34 mouse cellular contexts compared by ENCODE assay signal in genomic region chr3:107343971-107344370, GRCm38 (mm10). TPM values are rescaled to one million over a fixed set of nuclear protein-coding genes. Genes with fewer than 3 reads are reported as not detected.
"Had no signal": no experiment of that assay in that cellular context is flagged by ENCODE, and none has a peak within 500 bp of the region (broad histone marks: within the 10 kb centered on the region; RNA-seq: fewer than 3 reads in every experiment).

No protein-coding gene starts in this region.

- H3K27me3 ChIP-seq: liver, embryonic 13.5 days; liver, embryonic 15.5 days; lung, embryonic 15.5 days; midbrain, embryonic 12.5 days; midbrain, embryonic 13.5 days; midbrain, embryonic 15.5 days; neural tube, embryonic 12.5 days had no signal

- DNase-seq: left cerebral cortex, postnatal 4 days; liver; liver, embryonic 13.5 days; liver, postnatal 0 days; lung, adult 18-20 months; lung, adult 2 months; lung, embryonic 14.5 days; lung, postnatal 10 days; lung, postnatal 14 days; lung, postnatal 36 days; lung, postnatal 4 days; midbrain, embryonic 14.5 days had no signal

- H3K27ac ChIP-seq: limb, embryonic 10.5 days; limb, embryonic 12.5 days; limb, embryonic 13.5 days; limb, embryonic 15.5 days; liver, embryonic 12.5 days; liver, embryonic 13.5 days; liver, embryonic 14.5 days; liver, embryonic 15.5 days; lung, embryonic 15.5 days; macrophage; midbrain, embryonic 10.5 days; midbrain, embryonic 12.5 days; midbrain, embryonic 13.5 days; midbrain, embryonic 15.5 days; neural tube, embryonic 12.5 days had no signal

- H3K4me1 ChIP-seq: limb, embryonic 15.5 days; lung, embryonic 15.5 days; midbrain, embryonic 10.5 days; midbrain, embryonic 12.5 days; midbrain, embryonic 15.5 days; neural tube, embryonic 12.5 days had no signal

- ATAC-seq: liver, postnatal 0 days; lung, postnatal 0 days; midbrain, embryonic 13.5 days; midbrain, embryonic 15.5 days; midbrain, embryonic 16.5 days had no signal

- H3K9me3 ChIP-seq: limb, embryonic 10.5 days; limb, embryonic 12.5 days; limb, embryonic 13.5 days; limb, embryonic 15.5 days; liver, embryonic 12.5 days; liver, embryonic 13.5 days; liver, embryonic 15.5 days; lung, embryonic 15.5 days; megakaryocyte, embryonic 14.5 days; midbrain, embryonic 10.5 days; midbrain, embryonic 12.5 days; midbrain, embryonic 13.5 days; midbrain, embryonic 15.5 days; neural tube, embryonic 12.5 days had no signal

- H3K4me3 ChIP-seq: limb, embryonic 10.5 days; limb, embryonic 12.5 days; limb, embryonic 13.5 days; limb, embryonic 15.5 days; liver, embryonic 12.5 days; liver, embryonic 13.5 days; liver, embryonic 15.5 days; lung, embryonic 15.5 days; megakaryocyte, embryonic 14.5 days; midbrain, embryonic 10.5 days; midbrain, embryonic 12.5 days; midbrain, embryonic 13.5 days; midbrain, embryonic 15.5 days; myocyte; neural tube, embryonic 12.5 days had no signal

- H3K9ac ChIP-seq: limb, embryonic 12.5 days; limb, embryonic 13.5 days; limb, embryonic 15.5 days; liver, embryonic 12.5 days; liver, embryonic 13.5 days; liver, embryonic 14.5 days; liver, embryonic 15.5 days; liver, postnatal 0 days; lung, embryonic 14.5 days; lung, embryonic 15.5 days; midbrain, embryonic 12.5 days; midbrain, embryonic 13.5 days; midbrain, embryonic 15.5 days; neural tube, embryonic 12.5 days had no signal

- H3K36me3 ChIP-seq: limb, embryonic 10.5 days; limb, embryonic 12.5 days; limb, embryonic 13.5 days; limb, embryonic 15.5 days; liver, embryonic 12.5 days; liver, embryonic 13.5 days; liver, embryonic 15.5 days; lung, embryonic 15.5 days; midbrain, embryonic 10.5 days; midbrain, embryonic 12.5 days; midbrain, embryonic 13.5 days; midbrain, embryonic 15.5 days; neural tube, embryonic 12.5 days had no signal

- H3K4me2 ChIP-seq: limb, embryonic 12.5 days; limb, embryonic 13.5 days; limb, embryonic 15.5 days; liver, embryonic 11.5 days; liver, embryonic 12.5 days; liver, embryonic 13.5 days; liver, embryonic 15.5 days; lung, embryonic 14.5 days; lung, embryonic 15.5 days; midbrain, embryonic 11.5 days; midbrain, embryonic 12.5 days; midbrain, embryonic 13.5 days; midbrain, embryonic 15.5 days; neural tube, embryonic 12.5 days had no signal

RNA-seq across cellular contexts. Expression of gene Slc16a4, which starts 52.9 kb away (rescaled TPM):
- total RNA-seq: liver, adult 2 months; megakaryocyte-erythroid progenitor cell, adult 5-6 weeks had no signal
- polyA plus RNA-seq: liver, adult 2 months; macrophage had no signal
